Mouse (Mus musculus) R1 (cell line): ENCODE measurements around the gene Parp16.

Experiments
- DNase-seq: peaks from one replicate; pipeline ENCODE4 v3.0.0-alpha.2; 2018; ENCODE audit warnings: low read depth, low spot score

Gene Parp16

GRCm38 (mm10) chr9:65195053-65195452, at the start of gene Parp16:
TSS of gene Parp16 (plus strand) at chr9:65195353.
- no peak for DNase-seq

GRCm38 (mm10) chr9:65146001-65146400, 49.2 kb upstream of the Parp16 start:
- no peak for DNase-seq

- no peak for DNase-seq
Observed at GRCm38 (mm10) chr9:65148507-65148906, 46.6 kb upstream of the Parp16 start.

- no peak for DNase-seq
Observed at GRCm38 (mm10) chr9:65152711-65153330, 42.3 kb upstream of the Parp16 start.

- DNase-seq = no peak
Observed at GRCm38 (mm10) chr9:65153331-65153711, 41.8 kb upstream of the Parp16 start.

- no peak for DNase-seq
Observed at GRCm38 (mm10) chr9:65154692-65155455, 40.3 kb upstream of the Parp16 start.

- peak; percentile 47 for DNase-seq
Observed at GRCm38 (mm10) chr9:65156604-65157003, 38.5 kb upstream of the Parp16 start.

- no peak for DNase-seq
Observed at GRCm38 (mm10) chr9:65157631-65158030, 37.5 kb upstream of the Parp16 start.

GRCm38 (mm10) chr9:65161188-65161587, 34.0 kb upstream of the Parp16 start:
- DNase-seq = no peak

GRCm38 (mm10) chr9:65161881-65162280, 33.3 kb upstream of the Parp16 start:
- no peak for DNase-seq

- DNase-seq = peak; percentile 67
Observed at GRCm38 (mm10) chr9:65162711-65163639, 32.2 kb upstream of the Parp16 start.

- peak; percentile 63 for DNase-seq
Observed at GRCm38 (mm10) chr9:65164870-65165269, 30.3 kb upstream of the Parp16 start.

- DNase-seq = peak; percentile 43
Observed at GRCm38 (mm10) chr9:65166386-65166785, 28.8 kb upstream of the Parp16 start.

- DNase-seq = no peak
Observed at GRCm38 (mm10) chr9:65168534-65168933, 26.6 kb upstream of the Parp16 start.

- DNase-seq = no peak
Observed at GRCm38 (mm10) chr9:65168952-65169351, 26.2 kb upstream of the Parp16 start.

- DNase-seq = no peak
Observed at GRCm38 (mm10) chr9:65172654-65173053, 22.5 kb upstream of the Parp16 start.

GRCm38 (mm10) chr9:65175234-65175938, 19.8 kb upstream of the Parp16 start:
- DNase-seq = no peak

- DNase-seq = no peak
Observed at GRCm38 (mm10) chr9:65175939-65176871, 18.9 kb upstream of the Parp16 start.

GRCm38 (mm10) chr9:65177497-65177896, 17.7 kb upstream of the Parp16 start:
- no peak for DNase-seq

GRCm38 (mm10) chr9:65177912-65178311, 17.2 kb upstream of the Parp16 start:
- no peak for DNase-seq
